Mouse (Mus musculus) layer of hippocampus, postnatal 25 days (tissue): ENCODE data around the gene Dnajb8. TPM values are rescaled to one million over a fixed set of nuclear protein-coding genes. Genes with fewer than 3 reads are reported as not detected.

Source experiments
- DNase-seq, 2 experiments: peaks; one replicate each; pipeline ENCODE4 v3.0.0; 2022; ENCODE audit warnings: mixed read lengths in 2 of 2, low spot score in 1 of 2; ENCODE audit errors: extremely low spot score in 1 of 2
- total RNA-seq, 2 experiments: library from RNA; stranded (reverse); gene quantifications; 2 replicates each; pipeline ENCODE4 v1.2.3; 2021

Dnajb8 gene
- total RNA-seq, 2 experiments from 2014 or later: not detected

DNA sequence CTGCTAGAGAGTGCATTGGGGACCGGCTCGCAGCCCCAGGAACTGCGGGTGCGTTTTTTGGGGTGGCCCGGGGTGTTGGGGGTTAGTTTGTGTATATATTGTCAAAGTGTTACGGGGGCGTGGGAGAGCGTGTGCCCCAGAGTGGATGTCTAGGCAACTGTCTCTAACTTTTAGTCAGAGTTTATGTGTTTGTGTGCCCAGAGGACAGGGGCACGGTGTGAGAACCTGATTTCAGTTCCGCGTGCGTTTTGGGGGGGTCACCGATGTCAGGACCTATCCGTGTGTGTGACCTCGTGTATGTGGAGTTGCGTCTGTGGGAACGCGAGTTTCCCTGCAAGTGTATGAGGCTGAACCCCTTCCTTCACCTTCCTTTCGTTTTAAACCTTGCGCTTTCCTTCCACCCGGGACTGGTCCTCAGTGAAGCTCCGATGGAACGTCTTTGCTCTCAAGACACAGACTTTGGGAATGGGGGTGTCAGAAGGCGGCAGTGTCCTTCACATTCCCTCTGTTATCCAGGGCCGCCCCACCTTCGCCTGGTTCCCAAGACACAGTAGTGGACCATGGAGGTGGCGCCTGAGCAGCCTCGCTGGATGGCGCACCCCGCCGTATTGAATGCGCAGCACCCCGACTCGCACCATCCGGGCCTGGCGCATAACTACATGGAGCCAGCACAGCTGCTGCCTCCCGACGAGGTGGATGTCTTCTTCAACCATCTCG is 22.9 kb upstream of the Dnajb8 start:
- no peak for DNase-seq

DNA sequence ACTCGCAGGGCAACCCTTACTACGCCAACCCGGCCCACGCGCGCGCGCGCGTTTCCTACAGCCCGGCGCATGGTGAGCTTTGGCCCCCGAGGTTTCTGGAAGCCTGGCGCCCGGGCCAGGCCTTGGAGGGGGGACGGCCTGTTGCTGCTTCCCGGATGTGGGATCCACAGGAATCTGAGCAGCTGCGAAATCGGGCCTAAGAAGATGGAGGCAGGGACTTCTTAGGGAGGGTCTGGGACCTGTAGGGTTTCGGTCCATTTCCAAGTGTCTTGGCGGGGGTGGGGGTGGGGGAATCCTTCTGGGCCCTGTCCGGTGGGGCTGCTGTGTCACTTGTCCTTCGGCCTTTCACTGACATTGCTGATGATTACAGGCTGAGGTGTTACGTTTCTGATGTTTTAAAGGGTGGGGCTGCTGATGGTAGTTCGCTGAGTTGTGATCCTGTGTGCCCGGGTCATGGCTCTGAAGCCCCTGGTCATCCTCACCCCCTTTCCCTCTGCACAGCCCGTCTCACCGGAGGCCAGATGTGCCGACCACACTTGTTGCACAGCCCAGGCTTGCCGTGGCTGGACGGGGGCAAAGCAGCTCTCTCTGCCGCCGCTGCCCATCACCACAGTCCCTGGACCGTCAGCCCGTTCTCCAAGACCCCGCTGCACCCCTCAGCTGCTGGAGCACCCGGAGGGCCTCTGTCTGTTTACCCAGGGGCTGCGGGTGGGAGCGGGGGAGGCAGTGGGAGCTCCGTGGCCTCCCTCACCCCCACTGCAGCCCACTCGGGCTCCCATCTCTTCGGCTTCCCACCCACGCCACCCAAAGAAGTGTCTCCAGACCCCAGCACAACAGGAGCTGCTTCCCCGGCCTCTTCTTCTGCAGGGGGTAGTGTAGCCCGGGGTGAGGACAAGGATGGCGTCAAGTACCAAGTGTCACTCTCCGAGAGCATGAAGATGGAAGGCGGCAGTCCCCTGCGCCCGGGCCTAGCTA is 22.1 kb upstream of the Dnajb8 start:
- DNase-seq: no peak

DNA sequence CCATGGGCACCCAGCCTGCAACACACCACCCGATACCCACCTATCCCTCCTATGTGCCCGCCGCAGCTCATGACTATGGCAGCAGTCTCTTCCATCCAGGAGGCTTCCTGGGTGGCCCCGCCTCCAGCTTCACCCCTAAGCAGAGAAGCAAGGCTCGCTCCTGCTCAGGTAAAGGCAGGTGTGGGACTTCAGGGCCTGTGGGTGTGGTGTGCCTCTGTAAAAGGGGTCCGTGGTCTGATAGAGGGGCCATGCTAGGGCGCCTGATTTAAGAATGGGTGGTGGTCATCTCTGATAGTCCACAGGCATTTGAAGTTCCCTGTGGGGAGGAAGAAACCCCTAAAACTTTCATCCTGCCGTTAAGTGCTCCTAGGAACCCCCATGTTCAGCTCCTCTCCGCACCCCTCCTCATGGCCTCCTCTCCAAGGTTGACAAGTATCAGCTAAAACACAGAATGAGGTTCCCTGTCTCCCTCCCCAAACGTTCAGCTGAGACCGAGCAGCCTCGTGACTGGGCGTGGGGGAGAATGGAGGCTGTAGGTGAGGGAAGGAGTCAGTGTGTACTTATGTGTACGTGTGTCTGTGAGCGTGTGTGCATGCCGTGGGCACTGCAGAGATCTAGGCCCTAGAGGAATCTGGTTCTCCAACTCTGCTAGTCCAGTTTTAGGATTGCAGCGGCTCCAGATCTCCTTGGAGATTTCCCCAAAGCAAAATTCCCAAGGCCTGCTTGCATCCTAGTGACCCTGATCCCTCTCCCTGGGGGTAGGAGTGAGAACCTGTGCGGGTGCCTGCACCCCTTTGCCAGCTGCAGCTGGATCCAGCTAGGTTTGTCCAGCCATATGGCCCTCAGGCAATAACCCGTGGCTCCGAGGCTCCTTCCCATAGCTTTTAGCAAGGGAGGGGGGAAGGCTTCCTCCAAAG is 21.1 kb upstream of the Dnajb8 start:
- no peak for DNase-seq

DNA sequence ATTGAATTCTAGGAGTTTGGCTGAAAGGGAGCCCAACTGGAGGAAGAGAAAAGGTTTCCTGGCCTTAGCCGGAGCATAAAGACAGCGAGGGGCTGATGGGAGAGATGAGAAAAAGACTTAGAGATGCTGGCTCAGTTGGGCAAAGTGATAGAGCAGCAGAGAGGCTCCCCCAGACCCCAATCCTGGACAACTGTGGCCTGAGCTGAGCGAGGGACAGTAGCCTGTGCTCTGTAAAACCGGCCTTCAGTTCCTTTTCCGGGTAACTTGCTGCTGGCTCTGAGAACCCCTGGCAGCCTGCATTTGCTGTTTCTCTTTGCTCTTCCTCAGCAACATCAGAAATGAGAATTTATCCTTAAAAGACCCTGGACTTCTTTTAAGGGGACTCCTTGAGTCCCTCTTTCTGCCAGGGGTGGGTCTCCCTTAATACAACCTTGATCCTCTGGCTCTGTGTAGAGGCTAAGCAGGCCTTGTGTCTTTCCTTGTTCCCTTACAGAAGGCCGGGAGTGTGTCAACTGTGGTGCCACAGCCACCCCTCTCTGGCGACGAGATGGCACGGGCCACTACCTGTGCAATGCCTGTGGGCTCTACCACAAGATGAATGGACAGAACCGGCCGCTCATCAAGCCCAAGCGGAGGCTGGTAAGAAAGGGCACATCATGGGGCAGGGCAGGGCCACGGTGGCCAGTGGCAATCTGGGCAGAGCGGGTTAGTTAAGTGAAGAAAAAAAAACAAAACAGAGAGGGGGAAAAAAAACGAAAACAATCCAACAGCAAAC is 20.0 kb upstream of the Dnajb8 start:
- no peak for DNase-seq

DNA sequence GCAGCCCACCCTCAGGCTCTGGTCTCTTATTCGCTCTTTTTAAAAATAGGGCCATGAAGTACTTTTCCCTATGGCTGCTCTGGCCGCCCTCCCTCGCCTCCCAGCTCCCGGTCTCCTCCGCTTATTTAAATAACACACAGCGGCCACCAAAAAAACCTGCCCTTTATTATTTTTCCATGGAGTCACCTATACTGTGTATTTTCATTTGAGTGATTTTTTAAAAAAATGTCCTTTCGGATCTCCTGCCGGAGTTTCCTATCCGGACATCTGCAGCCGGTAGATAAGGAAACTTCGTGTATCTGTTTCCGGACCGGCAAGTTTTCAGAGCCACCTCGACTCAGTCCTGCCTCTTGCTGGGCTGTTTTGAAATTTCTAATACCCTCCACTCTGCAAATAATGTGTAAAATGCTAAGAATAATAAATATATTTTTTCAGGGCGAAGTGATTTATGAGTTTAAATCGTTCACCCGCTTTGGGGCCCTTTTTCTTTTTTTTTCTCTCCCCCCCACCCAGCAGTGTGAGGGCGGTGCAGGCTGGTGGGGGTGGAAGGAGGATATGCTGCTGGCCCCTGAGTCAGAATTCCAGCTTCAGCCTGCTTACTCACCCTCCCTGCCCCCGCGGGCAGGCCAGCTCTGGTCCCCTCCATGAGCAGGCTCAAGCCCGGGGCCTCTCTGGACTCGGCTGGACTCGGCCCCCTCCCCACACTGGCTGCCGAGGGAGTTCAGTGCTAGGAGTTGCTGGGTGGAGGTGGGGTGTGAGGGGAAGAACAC is 19.0 kb upstream of the Dnajb8 start:
- no peak for DNase-seq

DNA sequence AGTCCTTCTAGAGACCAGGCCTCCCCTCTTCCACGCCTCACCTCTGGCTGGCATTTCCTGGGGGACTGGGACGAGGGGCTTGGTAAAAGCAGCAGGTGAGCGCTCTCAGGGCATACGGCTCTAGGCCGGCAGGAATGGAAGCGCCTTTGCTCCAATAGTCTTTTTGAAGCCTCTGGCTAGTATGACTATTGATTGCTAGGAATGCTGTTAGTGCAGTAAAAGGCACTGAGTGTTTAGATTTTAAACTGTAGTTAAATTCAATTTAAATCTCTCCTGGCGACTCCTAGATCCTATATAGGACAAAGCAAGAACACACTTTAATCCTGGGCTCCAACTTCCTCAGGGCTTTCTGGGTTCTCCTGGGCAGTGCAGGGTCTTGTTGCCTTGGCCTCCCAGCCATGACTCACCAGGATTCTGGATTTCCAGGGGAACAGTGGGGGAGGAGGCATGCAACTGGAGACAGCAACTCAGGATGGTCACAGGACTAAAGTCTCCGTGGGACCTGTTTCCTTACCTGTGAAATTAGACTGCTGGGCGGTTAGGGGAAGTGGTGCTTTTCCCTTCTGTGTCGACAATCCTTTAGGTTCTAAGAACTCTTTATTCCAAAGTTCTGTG is 18.2 kb upstream of the Dnajb8 start:
- DNase-seq: no peak

DNA sequence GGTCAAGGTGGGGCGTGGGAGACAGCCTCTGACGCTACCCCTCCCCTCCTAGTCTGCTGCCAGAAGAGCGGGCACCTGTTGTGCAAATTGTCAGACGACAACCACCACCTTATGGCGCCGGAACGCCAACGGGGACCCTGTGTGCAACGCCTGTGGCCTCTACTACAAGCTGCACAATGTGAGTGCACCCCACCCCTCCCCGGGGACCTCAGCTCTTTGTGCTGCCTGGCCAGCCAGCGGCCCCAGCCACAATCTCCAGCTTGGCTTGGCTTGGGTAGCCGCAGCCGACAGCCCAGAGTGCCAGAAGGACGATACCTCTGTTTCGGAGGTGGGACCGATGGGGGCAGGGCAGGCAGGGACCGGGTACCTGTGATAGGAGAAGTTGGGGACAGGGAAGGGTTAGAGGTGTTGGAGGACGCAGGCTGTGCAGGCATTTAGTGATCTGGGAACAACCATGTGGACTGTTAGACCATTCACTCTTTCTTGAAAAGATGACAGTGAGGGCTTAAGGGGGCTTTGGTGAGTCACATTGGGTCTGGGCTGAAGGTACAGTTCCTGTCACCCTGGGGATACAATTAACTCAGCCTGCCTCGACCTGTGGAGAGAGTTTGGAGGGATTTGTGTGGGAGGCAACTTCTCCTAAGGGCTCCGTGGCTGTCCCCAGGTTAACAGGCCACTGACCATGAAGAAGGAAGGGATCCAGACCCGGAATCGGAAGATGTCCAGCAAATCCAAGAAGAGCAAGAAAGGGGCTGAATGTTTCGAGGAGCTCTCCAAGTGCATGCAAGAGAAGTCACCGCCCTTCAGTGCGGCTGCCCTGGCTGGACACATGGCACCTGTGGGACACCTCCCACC is 17.3 kb upstream of the Dnajb8 start:
- no peak for DNase-seq

DNA sequence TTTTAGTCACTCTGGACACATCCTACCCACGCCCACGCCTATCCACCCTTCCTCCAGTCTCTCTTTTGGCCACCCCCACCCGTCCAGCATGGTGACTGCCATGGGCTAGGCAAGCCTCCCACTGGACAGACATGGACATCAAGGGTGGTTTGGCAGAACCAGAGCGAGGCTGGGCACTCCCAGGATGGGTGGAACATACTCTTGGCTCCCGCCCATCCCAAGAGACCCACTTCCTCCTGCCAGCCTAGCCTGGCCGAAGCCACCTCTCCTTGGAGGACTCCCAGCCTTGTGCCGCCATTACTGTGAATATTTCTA is 16.7 kb upstream of the Dnajb8 start:
- no peak for DNase-seq

DNA sequence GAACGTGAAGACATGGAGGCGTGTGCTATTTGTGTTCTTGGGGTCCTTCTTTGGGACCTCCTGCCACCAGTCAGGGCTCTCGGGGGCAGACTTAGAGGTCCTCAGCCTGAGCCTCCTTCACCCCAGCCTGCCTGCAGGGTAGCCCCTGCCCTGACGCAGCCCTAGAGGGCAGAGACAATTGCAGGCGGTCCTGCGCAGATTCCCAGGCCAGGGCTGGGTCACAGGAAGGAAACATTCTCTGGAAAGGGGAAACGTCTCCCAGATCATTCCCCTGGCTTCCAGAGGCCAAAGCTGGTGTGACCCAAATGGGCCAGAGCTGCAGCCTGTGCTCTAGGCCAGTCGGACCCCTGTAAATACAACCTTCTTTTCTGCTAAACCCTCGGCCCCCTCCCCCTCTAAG is 16.1 kb upstream of the Dnajb8 start:
- DNase-seq: no peak

DNA sequence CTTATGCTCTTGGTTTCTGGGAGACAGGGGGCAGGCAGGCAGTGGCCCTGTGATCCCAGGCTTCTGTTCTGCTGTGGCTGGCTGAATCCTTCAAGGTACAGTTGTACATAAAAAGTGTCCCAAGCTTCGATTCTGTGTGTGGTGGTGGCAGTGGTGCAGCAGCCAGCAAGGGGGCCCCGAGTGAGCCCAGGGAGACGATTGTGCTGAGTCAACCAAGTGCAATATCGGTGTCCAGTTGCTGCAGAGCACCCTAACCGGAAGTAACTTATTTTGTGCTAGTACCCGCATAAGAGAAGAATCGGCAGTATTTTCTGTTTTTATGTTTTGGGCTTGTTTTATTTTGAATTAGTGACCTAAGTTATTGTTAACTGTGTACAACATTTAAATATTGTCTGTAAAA is 15.5 kb upstream of the Dnajb8 start:
- no peak for DNase-seq

DNA sequence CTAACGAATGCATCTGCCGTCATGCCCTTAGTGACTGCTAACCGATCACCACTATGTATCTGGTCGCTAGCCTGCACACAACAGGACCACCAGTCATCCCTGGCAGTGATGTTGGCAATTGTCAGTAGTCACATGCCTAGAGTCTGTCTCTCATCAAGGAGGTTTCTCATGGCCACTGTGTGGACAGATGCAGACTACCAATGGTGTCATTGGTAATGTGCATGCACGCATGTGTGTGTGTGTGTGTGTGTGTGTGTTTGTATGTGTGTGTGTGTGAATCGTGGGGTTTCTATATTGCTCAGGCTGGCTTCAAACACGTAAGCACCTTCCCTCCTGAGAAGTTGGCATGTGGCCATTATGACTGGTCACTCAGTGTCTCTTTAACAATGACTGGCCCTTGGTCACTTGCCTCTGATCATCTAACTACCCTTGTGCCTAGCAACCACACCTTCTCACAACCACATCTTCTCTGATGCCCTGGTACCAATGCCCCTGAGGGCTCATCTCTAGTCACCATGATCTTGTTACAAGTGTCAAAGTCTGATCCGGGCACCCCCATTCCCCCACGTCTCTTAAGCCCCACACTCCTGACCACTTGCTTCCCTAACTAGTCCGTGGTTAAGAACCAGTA is 14.6 kb upstream of the Dnajb8 start:
- no peak for DNase-seq

DNA sequence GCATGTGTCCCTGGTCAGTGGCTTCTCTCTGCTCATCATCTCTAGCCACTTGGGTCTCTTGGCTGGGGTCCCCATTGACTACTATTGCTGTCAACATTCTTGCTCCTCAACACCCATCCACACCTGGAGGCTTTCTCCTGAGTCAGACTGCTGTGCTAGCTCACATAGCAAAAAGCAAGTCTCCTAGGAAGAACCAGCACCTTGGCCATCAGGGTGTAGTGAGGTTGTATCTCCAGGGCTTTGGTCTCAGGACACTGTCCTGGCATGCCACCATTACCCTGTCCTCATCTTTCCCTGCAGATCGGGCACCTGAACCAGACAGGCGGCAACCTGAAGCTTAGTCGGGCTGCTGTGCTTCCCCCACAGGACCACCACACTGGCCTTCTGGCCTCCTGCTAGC is 13.7 kb upstream of the Dnajb8 start:
- DNase-seq: no peak

DNA sequence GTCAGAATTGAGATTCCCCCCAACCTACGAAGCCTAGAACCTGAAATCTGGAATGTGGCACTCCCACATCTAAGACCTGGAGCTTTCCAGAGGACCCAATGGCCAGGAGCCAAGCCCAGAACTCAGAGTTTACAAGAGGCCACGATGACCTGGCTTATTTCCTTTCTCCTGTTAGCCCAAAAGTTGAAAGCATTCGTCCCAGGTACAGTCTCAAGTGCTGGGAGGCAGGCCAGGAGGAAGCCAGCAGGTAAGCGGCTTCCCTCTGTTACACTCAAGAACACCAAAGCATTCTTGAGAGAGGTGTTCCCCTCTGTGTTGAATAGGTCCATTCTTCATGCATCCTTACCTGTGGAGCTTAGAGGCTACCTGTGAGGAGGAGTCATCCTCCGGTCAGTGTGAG is 12.6 kb upstream of the Dnajb8 start:
- DNase-seq: no peak

DNA sequence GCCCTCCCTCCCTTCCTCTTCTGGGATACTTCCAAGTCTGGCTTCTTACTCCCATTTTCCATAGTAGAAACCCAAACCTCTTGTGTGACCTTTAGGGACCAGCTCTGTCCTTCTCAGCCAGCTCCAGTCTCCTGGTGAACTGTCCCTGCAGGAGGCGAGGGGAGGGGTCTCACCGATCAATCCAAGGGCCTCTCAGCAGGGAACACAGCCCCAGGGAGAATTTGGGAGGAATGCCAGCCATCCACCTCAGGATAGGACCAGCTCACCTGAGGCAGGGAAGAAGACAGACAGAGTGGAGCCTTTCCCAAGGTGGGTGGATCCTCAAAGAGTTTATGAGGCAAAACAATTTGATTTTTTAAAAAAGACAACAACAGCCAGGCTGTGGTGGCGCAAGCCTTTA is 11.9 kb upstream of the Dnajb8 start:
- no peak for DNase-seq

DNA sequence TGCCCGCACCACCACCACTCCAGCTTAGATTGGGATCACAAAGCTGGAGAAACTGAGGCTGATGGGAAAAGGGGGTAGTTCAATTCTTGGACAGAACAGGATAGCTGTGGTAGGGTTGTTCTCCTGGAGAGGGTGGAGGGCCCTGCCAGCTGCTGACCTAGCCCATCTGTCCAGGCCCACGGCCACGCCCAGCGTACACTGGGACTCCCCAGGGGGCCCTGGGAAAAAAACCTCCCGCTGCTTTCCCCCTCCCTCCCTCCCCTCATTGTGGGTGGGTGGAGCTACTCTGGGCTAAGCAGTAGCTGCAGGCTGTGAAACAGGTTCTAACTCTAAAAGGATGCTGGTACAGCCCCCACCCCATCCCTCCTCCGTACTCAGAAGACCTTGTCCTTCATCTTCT is 6.3 kb upstream of the Dnajb8 start:
- DNase-seq: no peak

DNA sequence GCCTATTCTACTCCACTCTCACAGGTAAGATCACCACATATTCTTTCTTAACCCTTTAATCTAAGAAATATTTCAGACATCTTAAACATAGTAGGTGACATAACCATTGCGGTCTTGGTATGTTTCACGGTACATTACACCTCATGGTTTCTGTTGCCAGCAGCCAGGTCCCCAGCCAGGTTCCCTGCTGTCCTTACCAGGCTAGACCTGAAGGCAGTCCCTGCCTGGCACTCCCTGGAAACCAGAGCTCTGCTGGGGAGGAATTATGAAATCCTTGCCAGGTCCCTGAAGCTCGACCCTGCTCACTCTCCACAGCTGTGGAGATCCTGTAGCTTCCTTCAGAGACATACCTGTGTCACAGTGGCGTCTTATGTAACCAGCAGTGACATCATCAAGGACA is 5.9 kb upstream of the Dnajb8 start:
- no peak for DNase-seq

DNA sequence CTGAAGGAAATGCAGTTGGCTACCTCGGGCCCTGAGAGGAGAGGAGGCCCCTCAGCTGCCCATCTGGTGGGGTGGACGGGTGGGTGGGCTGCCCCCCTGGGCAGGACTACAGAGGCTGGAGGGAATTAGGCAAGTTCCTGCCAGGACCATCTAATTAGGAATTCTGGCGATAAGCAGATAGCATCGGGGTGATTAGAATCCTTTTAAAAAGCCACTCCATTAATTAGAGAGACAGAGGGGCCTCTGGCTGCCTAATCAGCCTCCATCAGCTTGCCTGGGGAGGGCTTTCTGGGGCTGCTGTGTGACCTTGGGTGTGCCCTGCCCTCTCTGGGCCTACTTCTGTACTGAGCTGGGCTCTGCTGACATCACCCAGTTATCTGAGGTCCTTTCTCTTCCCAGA is 3.0 kb upstream of the Dnajb8 start:
- no peak for DNase-seq

DNA sequence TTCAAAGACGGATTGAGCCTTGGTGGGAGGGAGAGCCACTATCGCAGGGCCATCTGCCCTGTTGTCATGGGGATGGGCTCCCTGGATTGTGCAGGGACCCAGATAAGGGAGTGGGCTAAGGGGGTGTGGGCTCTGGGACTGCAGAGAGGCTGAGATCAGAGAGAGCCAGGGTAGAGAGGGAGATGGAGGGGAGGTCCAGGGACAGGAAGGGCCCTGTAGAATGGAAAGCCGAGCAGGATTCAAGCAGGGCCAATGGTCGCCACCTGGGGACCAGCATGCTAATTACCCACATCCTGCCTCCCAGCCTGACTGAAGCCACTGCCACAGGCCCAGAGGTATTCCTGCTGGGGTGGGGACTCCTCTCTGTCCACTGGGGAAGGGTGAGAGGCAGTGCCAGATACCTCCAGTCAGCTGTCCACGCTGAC is 4.5 kb downstream of the Dnajb8 start:
- no peak for DNase-seq
